Mouse (Mus musculus) testis, adult 2 months (tissue): ENCODE data around the gene Ppp1r12b.

ENCODE experiments used
- CTCF ChIP-seq: fragments of 200-500 bp; IDR thresholded peaks from 2 replicates; pipeline ENCODE4 v1.5.1; 2012; ENCODE audit warnings: low read depth, mild to moderate bottlenecking, inconsistent platforms, low read length, moderate library complexity; ENCODE audit not compliant: control insufficient read depth, insufficient read depth, insufficient replicate concordance
- POLR2A ChIP-seq: fragments of 200-500 bp; IDR thresholded peaks from 2 replicates; pipeline ENCODE4 v1.6.1; 2012; ENCODE audit warnings: low read depth, mild to moderate bottlenecking, inconsistent platforms, low read length, moderate library complexity; ENCODE audit not compliant: control insufficient read depth

DNA sequence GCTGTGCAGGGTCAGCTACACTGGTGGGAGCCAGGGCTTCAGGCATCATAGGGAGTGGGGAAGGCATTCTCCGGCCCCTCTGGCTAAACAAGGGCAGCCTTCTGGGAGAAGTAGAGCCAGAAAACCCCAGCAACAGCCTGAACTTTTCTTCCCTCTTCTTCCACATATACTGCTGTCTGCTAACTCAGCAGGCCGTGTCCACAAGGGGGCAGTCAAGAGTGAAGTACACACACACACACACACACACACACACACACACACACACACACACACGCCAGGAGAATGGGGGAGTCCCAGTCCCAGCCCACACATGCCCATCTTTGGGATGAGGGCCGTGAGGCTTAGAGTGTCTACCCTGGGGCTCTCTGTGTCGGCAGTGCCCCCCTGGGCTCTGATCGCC is 214.3 kb downstream of the Ppp1r12b start:
- peak; percentile 35; the same call in 1 of the 2 replicates for TF ChIP-seq CTCF
- TF ChIP-seq POLR2A: no peak
